Mouse (Mus musculus) retina, postnatal 7 days (tissue): ENCODE results near the gene Ankrd11.

Source experiments
- DNase-seq: peaks from one replicate; pipeline ENCODE4 v3.0.0-alpha.2; 2012; ENCODE audit warnings: low read depth, low spot score

Ankrd11 gene

DNA sequence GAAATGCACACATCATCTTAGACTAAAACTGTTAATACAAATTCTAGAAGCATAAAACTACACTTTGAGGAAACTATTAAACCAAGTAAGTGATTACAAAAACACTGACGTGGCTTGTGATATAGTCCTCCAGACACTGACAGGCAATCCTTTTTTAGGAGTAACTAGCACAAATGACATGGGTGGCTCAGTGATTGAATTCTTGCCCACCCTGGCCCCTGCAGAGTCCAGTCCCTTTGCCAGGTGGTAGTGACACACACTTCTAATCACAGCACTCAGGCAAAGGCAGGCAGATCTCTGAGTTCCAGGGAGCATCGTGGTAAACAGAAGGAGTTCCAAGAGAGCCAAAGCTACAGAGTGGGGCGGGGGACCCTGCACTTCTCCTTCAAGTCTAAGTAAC lies 36.7 kb downstream of the Ankrd11 start:
- DNase-seq: no peak

DNA sequence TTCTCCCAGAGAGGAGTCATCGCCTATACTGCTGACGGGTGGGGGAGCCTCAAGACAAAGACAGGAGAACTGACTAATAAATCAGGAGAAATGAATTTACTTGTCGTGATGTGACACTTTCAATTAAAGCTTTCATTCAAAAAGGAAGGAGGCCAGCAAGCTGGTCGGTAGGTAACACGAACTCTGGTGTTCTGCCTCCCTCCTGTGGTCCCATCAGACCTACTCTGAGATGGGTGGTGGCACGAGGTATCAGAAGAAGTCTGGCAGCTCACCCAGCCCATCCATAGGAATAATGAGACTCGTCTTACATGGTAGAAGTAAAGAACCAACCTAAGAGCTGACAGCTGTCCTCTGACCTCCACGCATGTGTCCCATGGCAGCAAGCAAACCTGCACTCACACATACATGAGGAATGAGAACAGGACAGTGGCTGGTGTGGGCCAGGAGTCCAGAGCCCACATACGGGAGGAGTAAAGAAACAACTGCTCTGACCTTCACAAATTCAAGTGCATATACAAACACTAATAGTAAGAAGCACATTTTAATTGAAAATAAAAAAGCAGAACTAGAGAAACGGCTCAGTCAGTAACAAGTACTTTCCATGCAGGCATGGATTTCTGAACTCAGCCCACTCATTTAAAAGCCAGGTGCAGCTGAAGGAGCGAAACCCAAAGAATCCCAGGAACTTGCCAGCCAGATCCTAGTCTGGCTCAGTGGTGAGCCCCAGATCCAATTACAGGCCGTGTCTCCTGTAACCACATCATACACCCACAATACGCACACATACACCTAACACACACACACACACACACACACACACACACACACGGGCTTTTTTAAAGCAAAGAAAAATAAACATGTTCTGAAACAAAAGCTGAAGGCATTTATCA lies 37.8 kb downstream of the Ankrd11 start:
- no peak for DNase-seq

DNA sequence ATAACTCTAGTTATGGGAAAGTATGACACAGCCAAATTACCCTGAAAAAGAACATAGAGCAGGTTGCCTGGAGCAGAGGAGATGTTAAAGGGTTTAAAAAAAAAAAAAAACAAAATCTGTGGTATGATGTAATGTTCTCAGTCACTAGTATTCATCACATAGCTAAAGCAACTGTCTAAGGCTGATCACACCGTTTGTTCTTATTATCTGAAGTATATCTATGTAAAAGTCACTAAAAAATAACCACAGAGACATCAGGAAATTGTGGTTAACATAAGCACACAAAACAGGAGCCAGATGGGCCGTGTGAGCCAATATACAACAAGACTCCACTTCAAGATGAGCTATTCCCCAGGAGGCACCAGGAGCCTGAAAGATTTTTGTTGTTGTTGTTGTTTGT lies 41.8 kb downstream of the Ankrd11 start:
- no peak for DNase-seq

DNA sequence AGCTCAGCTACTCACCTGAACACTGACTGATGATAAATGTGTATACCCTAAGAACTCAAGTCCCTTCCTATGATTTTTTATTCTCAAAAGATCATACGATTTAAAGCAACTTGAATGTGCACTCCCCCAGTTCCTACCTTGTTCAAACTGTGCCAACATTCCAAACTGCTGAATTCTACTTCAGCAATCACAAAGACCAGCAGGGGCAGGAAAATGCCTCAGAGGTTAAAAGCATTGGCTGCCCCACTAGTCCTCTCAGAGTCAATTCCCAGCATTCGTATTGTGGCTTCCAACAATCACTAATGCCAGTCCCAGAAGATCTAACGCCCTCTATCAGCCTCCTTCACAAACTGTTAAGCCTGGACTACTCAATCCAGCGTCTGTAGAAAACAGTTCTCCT lies 44.1 kb downstream of the Ankrd11 start:
- no peak for DNase-seq

DNA sequence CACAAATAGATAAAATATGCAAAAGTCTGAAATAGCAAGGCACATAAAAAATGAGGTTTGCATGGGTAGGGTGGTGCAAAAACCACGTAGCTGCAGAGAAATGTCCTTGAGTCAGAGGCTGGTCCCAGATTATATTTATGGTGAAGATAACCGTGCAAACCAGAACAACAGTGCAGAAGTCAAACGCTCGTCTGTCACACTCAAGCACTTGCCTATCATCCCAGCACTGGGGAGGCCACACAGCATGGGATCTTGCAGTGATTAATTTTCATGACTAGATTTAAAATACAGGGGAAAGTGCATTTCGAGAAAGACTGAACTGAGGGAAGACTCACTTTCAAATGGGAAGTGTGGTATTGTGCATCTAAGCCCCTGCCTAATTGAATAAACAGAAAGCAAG lies 48.3 kb downstream of the Ankrd11 start:
- DNase-seq: no peak

DNA sequence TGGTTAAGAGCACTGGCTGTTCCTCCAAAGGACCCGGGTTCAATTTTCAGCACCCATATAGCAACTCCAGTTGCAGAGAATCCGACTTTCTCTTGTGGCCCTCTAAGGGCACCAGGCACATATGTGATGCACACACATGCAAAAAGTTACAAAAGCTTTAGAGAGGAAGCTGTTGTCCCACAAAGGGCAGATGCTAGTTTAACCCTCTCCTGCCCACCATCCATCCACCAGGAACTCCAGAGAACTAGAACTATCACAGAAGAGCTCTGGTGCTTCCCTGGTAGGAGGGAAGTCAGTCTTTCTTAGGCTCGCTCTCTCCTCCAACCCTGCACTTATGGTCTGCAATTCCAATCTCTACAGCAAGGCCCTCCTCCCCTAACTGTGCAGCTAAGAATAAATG lies 49.0 kb downstream of the Ankrd11 start:
- DNase-seq: no peak

DNA sequence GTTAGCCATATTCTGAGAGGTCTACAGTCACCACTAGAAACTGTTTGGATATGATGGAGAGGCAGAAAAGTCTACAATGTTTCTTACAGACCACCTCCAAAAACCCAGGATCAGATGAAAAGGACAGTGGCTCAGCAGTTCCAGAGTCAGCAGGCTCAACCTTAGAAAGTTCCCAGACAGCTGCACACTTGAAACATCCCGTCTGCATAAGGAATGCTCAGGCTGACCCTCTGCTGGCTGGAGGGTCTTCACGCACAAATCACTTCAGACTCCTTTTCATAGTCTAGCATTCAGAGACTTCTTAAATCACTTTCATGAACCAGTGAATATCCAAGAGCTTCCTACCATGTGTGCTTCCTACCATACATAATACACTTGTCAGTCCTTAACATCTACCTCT lies 49.8 kb downstream of the Ankrd11 start:
- DNase-seq: no peak

DNA sequence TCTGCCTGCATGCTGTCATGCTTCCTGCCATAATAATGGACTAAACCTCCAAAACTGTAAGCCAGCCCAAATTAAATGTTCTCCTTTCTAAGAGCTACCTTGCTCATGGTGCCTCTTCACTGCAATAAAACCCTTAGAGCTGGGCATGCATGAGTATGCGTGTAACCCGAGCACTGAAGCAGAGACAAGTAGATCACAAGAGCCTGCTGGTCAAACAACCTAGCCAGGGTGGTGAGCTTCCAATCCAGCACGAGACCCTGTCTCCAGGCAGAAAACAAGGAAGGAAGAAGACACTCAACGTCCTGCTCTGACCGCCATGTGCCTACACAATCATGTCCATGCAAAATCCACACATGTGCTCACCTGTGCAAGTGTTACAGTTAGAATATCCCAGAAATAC lies 50.7 kb downstream of the Ankrd11 start:
- DNase-seq: no peak

DNA sequence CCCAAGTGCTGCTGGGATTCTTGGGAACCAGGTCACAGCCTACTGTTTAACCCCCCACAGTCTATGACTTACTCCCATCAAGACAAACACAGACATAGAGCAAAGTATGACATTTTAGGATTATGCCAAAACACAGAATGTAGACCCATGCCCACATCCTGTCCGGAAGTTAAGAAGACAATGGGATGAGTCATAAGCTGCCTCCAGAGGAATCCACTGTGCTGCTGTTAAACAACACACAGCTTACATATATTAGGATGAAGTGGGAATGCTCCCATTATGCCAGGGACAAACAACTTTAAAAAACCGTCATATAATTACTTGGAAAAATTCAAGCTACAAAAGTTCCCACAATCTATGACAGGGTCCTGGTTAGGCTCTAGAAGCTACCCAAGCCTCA lies 52.1 kb downstream of the Ankrd11 start:
- no peak for DNase-seq

DNA sequence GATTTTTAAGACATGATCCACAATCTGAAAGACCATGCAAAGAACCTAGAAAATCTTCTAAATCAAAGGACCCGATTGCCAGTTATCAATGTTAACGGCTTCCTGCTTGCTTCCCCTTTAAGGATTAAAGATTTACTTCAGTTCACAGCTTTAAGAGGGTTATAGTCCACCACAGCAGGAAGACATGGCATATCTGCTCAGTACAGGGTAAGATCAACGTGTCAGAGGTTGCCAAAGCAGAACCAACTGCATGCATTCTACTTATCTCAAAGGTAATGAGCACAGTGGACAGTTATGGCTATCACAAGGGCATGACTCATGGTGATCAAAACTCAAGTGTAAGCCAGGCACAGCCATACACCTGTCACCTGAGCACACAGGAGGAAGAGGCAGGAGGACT lies 53.1 kb downstream of the Ankrd11 start:
- no peak for DNase-seq

DNA sequence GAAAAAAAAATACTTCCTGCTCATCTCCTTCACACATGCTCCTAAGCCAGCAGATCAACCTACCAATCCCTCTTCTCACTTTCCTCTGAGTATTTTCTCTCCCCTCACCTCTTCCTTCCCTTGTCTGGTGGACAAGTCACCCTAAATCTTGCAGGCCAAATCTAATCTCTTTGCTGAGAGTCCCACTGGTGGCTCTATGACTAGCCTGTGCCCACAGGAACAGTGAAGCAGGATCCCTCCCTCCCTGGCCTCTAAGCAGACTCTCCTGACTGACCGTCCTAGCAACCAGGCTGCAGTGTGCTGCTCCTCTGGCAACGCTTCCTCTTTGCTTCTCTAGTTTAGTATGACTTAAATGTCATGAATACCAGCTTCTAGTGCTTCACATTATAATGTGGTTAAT lies 54.8 kb downstream of the Ankrd11 start:
- no peak for DNase-seq

DNA sequence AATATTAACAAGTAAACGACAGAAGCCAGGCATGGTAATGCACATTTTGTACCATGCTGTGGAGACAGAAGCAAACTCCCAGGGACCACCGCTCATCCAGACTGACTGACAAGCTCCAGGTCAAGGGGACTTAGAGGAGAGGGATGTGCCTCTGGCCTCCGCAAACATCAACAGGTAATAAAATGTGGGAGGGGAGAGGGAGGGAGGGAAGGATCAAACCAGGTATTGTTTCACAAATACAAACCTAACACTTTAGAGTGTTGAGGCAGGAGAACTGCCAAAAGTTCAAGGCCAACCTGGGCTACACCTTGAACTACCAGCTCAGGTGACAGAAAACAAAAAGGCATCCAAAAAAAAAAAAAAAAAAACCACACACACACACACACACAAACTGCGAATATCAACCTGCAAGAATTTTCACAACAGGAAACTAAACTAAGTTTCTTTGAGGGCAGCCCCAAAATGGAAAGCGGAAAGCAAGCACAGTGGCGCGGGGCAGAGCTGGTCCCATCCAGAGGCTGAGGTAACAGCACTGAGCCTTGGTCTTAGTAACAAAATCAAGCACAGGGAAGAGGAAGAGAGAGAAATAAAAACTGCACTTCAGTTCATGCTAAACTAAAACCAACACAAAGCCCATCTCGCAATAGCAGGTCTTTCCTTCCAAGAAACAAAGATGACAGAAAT lies 55.4 kb downstream of the Ankrd11 start:
- no peak for DNase-seq

DNA sequence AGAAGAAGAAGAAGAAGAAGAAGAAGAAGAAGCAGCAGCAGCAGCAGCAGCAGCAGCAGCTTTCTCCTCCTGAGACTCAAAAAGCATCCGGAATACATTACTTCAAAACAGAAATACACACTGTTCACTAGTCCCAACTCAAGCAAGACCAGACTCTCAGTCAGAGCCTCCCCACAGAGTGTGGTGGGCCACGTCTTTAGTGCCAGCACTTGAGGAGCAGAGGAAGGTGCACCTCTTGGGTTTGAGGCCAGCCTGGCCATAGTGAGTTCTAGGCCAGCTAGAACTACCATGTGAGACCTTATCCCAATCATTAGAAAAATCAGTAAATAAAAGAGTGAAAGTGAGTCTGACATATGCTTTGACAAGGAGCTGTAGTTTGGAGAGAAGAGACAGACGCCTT lies 57.9 kb downstream of the Ankrd11 start:
- DNase-seq: no peak

DNA sequence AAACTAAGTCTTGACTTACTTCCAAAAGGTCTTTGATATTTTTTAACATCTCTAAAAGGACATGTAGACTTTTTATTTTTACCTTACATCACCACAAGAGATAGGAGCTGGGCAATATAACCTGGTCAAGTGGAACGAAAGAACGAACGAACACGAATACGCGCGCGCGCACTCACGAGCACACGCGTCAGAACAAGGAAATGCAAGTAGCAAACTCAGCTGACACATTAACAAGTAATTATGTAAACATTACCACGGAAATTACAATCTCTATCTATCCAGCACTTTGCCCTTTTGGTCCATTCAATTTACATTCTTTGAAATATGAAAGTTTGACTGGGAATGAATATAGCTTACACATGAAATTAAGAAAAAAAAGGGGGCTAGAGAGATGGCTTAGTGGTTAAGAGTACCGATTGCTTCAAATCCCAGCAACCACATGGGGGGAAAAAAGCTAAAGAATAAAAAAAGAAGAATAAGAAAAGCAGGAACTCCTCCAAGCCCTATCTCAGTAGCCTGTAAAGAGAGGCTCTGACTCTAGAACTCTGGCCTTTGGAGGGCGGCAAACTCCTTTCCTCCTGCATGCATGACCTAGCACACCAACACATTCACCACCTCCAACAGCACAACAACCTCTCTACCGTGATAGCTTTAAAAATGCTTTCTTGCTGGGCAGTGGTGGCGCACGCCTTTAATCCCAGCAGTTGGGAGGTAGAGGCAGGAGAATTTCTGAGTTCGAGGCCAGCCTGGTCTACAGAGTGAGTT lies 58.7 kb downstream of the Ankrd11 start:
- no peak for DNase-seq

DNA sequence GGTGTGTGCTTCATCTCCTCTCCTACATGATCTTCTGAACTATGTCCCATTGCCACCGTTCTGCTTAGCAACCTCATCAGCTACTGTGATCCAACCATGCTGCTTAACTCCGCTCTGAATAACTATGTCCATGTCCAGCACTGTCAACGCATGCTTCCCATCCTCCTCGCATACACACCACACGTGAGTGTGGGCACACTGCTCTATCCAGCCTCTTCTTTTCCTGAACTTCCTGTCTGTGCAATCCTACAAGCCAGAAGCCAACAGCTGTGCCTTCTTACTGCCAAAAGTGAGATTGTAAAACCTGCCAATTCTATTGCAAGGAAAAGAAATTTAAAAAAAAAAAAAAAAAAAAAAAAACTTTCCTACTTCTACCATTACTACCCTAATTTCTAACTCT lies 60.4 kb downstream of the Ankrd11 start:
- DNase-seq: no peak

DNA sequence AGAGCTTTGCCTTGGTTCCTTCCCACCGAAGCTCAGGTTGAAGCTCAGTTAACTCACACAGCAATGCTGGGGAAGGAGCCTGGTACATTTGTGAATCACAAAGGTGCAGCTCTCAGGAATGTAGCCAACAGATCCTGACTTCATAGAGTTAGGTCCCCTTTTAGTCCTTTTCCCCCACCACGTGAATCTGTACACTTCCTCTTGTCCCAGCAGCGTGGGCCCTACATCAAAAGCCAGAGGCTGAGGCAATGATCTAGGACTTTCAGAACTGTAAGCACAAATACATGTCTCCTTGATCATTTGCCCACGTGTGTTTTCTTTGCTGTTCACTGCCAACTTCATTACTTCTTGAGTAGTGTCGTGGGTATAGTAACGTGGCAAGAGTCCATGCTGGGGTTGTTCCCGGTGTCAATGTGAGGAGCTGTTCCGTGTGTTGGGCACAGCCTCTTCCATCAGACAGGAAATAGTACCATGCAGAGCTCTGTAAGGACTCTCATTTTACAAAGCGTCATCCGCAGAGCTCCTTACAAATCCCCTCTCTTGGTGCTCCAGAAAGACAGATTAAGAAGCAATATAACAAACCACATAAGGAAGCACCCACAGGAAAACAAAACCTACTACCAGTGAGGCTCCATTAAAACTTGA lies 62.1 kb downstream of the Ankrd11 start:
- no peak for DNase-seq

DNA sequence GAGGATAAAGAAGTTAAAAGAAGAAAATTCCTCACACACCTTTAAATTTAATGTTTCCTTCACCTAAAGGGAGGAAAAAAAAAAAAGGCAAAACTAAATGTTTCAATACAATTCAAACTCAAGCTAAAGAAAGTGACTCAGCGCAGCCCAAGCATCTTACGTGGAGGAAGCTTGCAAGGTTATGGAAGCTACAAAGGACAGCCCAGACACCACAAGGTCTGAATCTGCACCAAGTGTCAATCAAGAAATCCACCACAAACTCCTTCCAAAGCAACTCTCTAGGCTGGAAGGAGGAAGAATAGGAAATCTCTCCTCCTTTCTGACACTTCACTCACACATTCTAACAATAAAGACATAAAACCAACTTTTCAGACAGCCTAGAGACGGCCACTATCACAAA lies 62.7 kb downstream of the Ankrd11 start:
- DNase-seq: no peak

DNA sequence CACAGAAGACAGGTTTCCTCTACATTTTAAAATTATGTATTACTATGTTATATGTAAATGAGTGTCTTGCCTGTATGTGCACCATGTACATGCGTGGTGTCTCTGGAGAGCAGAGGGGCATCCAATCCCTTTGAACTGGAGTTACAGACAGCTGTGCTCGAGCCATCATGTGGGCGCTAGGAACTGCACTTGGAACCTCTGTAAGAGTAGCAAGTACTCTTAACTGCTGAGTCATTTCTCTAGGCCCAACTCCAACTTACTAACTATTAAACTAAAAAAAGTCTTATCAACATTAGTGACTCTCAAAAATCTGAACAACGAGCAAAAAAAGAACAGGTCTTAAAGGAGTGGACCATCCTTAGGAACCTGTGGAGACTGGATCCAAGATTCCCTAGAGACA lies 66.0 kb downstream of the Ankrd11 start:
- DNase-seq: no peak

DNA sequence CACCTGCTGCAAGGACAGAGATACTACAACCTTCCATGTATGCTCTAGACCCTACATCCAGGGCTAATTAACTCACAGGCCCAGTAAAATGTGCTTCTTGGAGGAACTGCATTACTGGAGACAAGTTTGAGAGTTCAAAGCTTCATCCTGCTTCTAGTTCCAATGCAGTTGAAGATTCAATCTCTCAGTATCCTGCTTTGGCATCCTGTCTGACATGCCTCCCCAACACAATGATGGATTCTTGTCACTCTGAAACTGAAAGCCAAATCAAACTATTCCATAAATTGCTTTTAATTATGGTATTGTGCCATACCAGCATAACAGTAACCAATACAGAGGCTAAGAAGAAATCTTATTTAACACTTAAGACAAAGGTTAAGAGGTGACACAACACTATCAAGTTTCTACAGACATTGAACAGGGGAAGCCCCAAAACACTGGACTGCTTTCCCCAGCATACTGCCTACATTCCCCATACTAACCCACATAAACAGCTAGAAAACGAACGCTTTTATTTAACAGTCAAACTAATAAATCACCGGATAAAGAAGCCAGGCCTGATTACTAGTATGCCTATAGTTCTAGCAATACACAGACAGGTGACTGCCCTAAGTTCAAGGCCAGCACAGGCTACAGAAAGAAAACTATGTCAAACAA lies 72.0 kb downstream of the Ankrd11 start:
- no peak for DNase-seq

DNA sequence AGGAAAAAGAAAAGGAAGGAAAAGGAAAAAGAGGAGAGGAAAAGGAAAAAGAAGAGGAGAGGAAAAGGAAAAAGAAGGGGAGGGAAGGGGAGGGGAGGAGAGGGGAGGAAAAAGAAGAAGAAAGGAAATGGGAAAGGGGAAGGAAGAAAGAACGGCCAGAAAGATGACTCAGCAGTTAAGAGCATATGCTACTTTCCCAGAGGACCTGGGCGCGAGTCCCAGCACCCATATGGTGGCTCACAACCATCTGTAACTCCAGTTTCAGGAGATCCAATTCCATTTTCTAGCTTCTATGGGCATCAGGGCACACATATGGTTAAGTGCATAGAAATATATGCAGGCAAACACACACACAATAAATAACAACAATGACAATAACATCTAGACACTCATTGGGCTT lies 73.9 kb downstream of the Ankrd11 start:
- no peak for DNase-seq

DNA sequence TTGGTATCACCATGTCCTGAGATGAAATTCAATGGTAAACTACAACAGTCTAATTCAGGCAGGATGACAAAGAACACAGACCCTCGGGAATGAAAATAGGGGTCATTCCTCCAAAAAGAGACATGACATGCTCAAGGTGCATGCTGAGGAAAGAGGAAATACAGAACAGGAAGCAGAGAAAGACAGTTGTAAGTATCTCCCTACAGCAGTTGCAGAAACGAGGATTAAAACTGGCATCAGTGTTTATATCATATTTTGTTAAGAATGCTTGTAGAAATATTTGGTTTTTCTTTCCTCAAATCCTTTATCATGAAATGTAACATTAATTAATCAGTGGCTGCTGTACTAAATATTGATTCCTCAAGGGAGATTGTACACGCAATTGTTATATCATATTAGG lies 75.4 kb downstream of the Ankrd11 start:
- DNase-seq: no peak

DNA sequence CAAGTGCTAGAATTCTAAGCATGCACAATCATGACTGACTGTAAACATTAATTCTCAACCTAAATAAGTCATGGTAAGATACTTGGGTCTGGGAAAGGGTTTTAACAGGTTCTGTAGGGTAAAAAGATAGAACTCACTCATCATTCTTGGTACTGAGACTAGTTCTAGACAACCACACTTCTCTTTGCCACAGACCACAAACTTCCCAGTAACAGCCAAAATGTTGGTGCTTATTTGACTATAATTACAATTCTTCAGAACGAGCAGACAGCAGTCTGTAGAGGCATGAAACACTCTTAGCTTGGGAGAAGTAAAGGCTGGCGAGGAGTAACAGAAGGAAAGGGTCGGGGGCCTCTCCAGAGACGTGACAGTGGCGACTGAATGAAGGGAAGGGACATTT lies 80.0 kb downstream of the Ankrd11 start:
- DNase-seq: no peak
